ENCODE assay signal across 14 mouse cellular contexts in the genomic region with DNA sequence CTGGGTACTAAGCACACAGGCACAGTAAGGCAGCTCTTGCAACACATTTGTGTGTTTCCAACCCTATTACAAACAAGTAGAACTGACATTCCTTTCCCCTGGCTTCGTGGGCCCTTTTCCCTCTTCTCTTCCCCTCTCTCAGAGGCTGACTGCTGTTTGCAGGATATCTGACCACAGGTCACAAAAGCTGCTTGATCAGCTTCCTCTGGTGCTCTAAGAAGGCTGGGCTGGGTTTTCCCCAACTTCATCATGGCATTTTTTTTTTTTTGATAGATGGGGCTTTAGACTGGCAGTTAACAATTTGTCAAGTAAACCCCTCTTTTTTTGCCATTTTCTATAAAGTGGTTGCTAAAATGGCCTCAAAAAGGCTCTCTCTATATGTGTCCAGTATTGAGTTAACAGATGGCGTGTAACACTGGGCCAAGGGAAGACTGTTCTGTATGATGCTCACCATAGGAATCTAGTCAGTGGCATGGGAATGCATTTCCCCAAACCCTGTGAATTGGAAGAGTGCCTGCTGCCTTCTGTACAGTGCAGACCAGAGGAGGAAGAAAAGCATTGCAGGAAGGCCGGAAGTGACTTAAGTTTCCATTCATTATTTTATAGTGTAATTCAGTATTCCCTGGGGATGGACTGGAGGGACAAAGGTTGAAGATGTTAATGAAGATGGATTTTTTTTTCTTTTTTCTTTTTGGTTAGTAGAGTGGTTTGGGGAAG. TPM values are rescaled to one million over a fixed set of nuclear protein-coding genes. Genes with fewer than 3 reads are reported as not detected.
A peak's percentile ranks its signal among the peaks of the same experiment; 100 is the strongest.
DNase-seq lines count a peak whose midpoint lies in the region; ATAC-seq and TF ChIP-seq lines count a peak whose summit lies in the region.
"Had no signal": no experiment of that assay in that cellular context is flagged by ENCODE, and none has a peak within 500 bp of the region (broad histone marks: within the 10 kb centered on the region; RNA-seq: fewer than 3 reads in every experiment).

No protein-coding gene starts in this region.

- no peak for TF ChIP-seq POLR2A in CH12.LX (IDR thresholded peaks at IDR 0.05; ENCODE audit: low read depth, low read length)

- in situ Hi-C loops in CH12.LX (cut with MboI; ENCODE audit: low pct_ligation_motif_present, low pct_unique_long_range_greater_than_20kb, low sequenced_read_pairs), result loop anchor here (25.0 kb wide), 1 partner anchor 275 kb away; no protein-coding TSS in a partner anchor

- no peak overlapping the region for H3K4me3 ChIP-seq in kidney, postnatal 0 days (replicated peaks; ENCODE audit: low read depth, low read length)
- H3K4me3 ChIP-seq in CH12.LX (replicated peaks in 1 of 3; ENCODE audit: low read depth in 2 of 3, low read length in 2 of 3, poor library complexity in 1 of 3), result peak overlapping the region in 2 of 3 experiments; percentile 23 to 58
- H3K4me3 ChIP-seq: liver, embryonic 12.5 days had no signal

- no peak for TF ChIP-seq CTCF in kidney, postnatal 0 days (IDR thresholded peaks at IDR 0.05; ENCODE audit: low read depth)
- no peak for TF ChIP-seq CTCF in CH12.LX (conservative IDR thresholded peaks at IDR 0.05 in 1 of 2, IDR thresholded peaks at IDR 0.05 in 1 of 2; ENCODE audit: low read depth in 2 of 2, low read length in 2 of 2)

- TF ChIP-seq RAD21 in CH12.LX (IDR thresholded peaks at IDR 0.05; ENCODE audit: low read depth, low read length), result no peak

- 0 out of 2 replicates have a peak, but pooled peaks cover 3% of the 10 kb centered on the region for H3K4me1 ChIP-seq in kidney, postnatal 0 days (replicated peaks; ENCODE audit: insufficient read depth, low read length)
- peaks cover 0 to 4% of the 10 kb centered on the region in 2 experiments; a peak in 2 of 4 replicates for H3K4me1 ChIP-seq in CH12.LX (ENCODE audit: control insufficient read depth in 1 of 2, insufficient read depth in 2 of 2)
- H3K4me1 ChIP-seq: liver, embryonic 12.5 days had no signal

- intact Hi-C loops in heart, postnatal 36 days (cut with DNase I), result loop anchor here (2.0 kb wide), 1 partner anchor 97 kb away; no protein-coding TSS in a partner anchor

- dilution Hi-C loops in CH12.LX (cut with MboI; ENCODE audit: extremely low pct_ligation_motif_present, extremely low pct_unique_long_range_greater_than_20kb, low sequenced_read_pairs), result no loop called here

- H3K27me3 ChIP-seq in kidney, postnatal 0 days (ENCODE audit: insufficient read depth, low read length), result no peaks in the 10 kb centered on the region; the same call in 1 of the 2 replicates
- H3K27me3 ChIP-seq in CH12.LX (replicated peaks), result no peaks in the 10 kb centered on the region

- H3K9me3 ChIP-seq in kidney, postnatal 0 days (replicated peaks; ENCODE audit: low read length), result no peaks in the 10 kb centered on the region
- H3K9me3 ChIP-seq in CH12.LX (replicated peaks; ENCODE audit: low read length), result no peaks in the 10 kb centered on the region
- H3K9me3 ChIP-seq: kidney, embryonic 15.5 days; liver, embryonic 12.5 days had no signal

- H3K79me2 ChIP-seq in CH12.LX (replicated peaks; ENCODE audit: control insufficient read depth, extremely low read depth, insufficient read depth, poor library complexity, severe bottlenecking), result no peaks in the 10 kb centered on the region

- WGBS in kidney, postnatal 0 days, result 51% methylated on average over 3 of the region's 3 CpGs

- H3K9ac ChIP-seq in kidney, postnatal 0 days (ENCODE audit: low read depth, low read length), result no peak overlapping the region
- H3K9ac ChIP-seq in CH12.LX (ENCODE audit: insufficient read depth, low read depth), result no peak overlapping the region
- H3K9ac ChIP-seq: kidney, embryonic 15.5 days; liver, embryonic 12.5 days had no signal

- no peaks in the 10 kb centered on the region for H3K36me3 ChIP-seq in kidney, postnatal 0 days (ENCODE audit: insufficient read depth, low read length)
- no peaks in the 10 kb centered on the region for H3K36me3 ChIP-seq in CH12.LX (replicated peaks in 1 of 2; ENCODE audit: control insufficient read depth in 1 of 2, insufficient read depth in 1 of 2, low read length in 1 of 2)
- H3K36me3 ChIP-seq: kidney, embryonic 15.5 days; liver, embryonic 12.5 days had no signal

- no peak for ATAC-seq in kidney, postnatal 0 days (replicated peaks; ENCODE audit: low FRiP score, low read depth)
- ATAC-seq: liver, embryonic 12.5 days had no signal

- H3K4me2 ChIP-seq in kidney, postnatal 0 days (ENCODE audit: low read length), result no peak overlapping the region
- no peak overlapping the region; the same call in 1 of the 2 replicates for H3K4me2 ChIP-seq in CH12.LX (ENCODE audit: insufficient read depth, low read depth, poor library complexity, severe bottlenecking)
- H3K4me2 ChIP-seq: liver, embryonic 12.5 days had no signal

- DNase-seq in heart, adult 8-10 months (ENCODE audit: low spot score), result peak; percentile 9
- no peak for DNase-seq in heart, postnatal 36 days
- peak; percentile 14 for DNase-seq in kidney, postnatal 0 days (ENCODE audit: low spot score)
- DNase-seq in kidney, adult 18-20 months, result no peak
- DNase-seq in CH12.LX (ENCODE audit: extremely low read depth), result no peak
- DNase-seq in cerebellum, adult 8-10 months, result peak; percentile 9
- no peak for DNase-seq in natural killer cell, adult 2 months (ENCODE audit: low spot score in 2 of 2)
- no peak for DNase-seq in adrenal gland, adult 18-20 months (ENCODE audit: low spot score in 2 of 2)
- DNase-seq: adrenal gland, postnatal 25 days; lung, postnatal 4 days; right cerebral cortex, postnatal 14 days; thymus, postnatal 14 days had no signal

- no peak for TF ChIP-seq EP300 in CH12.LX (IDR thresholded peaks at IDR 0.05; ENCODE audit: low read length)

- H3K27ac ChIP-seq in kidney, postnatal 0 days, result no peak overlapping the region
- H3K27ac ChIP-seq in CH12.LX (ENCODE audit: insufficient read depth, low read depth), result no peak overlapping the region
- H3K27ac ChIP-seq: kidney, embryonic 15.5 days; liver, embryonic 12.5 days had no signal

TF ChIP-seq in CH12.LX, 34 proteins besides CTCF, POLR2A, EP300 and RAD21:
- no peak for TF ChIP-seq USF2 (conservative IDR thresholded peaks at IDR 0.05; ENCODE audit: low read depth, low read length)
- TF ChIP-seq ZNF384 (IDR thresholded peaks at IDR 0.05; ENCODE audit: low read depth, low read length), result peak; percentile 64
TF ChIP-seq in CH12.LX: peak in this region for 1.

RNA-seq across cellular contexts. Expression of a gene that starts 2.6 kb away (rescaled TPM):
- total RNA-seq in heart, adult 8-10 months (2022), result 1 to 10 TPM; 2.3 to 3.0 (median 2.8) TPM
- 1 to 10 TPM; 4.6 to 5.7 TPM for total RNA-seq in heart, postnatal 36 days (2021)
- 4.1 and 4.3 TPM in 2 replicates for polyA plus RNA-seq in kidney, postnatal 0 days (2015; fragmentation: Nextera tagmentation; extraction: Ambion mirVana)
- 2.5 and 3.2 TPM in 2 replicates for total RNA-seq in CH12.LX (2012; rRNA removed)
- 3.9 and 4.4 TPM in 2 replicates for total RNA-seq in CH12.LX (2014; rRNA removed)
- 3.3 and 3.6 TPM in 2 replicates for polyA plus RNA-seq in CH12.LX (2012; ENCODE audit: insufficient read length, low read depth)
- 1 to 10 TPM; 1.1 to 1.2 TPM for total RNA-seq in adrenal gland, adult 18-20 months (2021)

Comparison
In these comparisons a context has a peak if more than half of its experiments do, and no peak if none do; other contexts are left out.
1. DNase-seq: peak in heart, adult 8-10 months (single experiment), kidney, postnatal 0 days (single experiment) and cerebellum, adult 8-10 months (single experiment); none in heart, postnatal 36 days (0 of 2), kidney, adult 18-20 months (single experiment), CH12.LX (single experiment), natural killer cell, adult 2 months (0 of 2) and adrenal gland, adult 18-20 months (0 of 2).